Mouse (Mus musculus): ENCODE results near the gene Ttc7. TPM values are rescaled to one million over a fixed set of nuclear protein-coding genes. Genes with fewer than 3 reads are reported as not detected.
A peak's percentile ranks its signal among the peaks of the same experiment; 100 is the strongest.

The Ttc7 gene
- polyA plus RNA-seq, 1 experiment from 2014 or later = 4.1 TPM

- peaks cover 61% of the 10 kb centered on the region for H3K4me1 ChIP-seq
- H3K27ac ChIP-seq = no peak overlapping the region
- WGBS = 55% methylated on average over 9 of the region's 9 CpGs
These were observed 66.9 kb downstream of the Ttc7 start for GRCm38 (mm10) chr17:87349575-87349974.

DNA sequence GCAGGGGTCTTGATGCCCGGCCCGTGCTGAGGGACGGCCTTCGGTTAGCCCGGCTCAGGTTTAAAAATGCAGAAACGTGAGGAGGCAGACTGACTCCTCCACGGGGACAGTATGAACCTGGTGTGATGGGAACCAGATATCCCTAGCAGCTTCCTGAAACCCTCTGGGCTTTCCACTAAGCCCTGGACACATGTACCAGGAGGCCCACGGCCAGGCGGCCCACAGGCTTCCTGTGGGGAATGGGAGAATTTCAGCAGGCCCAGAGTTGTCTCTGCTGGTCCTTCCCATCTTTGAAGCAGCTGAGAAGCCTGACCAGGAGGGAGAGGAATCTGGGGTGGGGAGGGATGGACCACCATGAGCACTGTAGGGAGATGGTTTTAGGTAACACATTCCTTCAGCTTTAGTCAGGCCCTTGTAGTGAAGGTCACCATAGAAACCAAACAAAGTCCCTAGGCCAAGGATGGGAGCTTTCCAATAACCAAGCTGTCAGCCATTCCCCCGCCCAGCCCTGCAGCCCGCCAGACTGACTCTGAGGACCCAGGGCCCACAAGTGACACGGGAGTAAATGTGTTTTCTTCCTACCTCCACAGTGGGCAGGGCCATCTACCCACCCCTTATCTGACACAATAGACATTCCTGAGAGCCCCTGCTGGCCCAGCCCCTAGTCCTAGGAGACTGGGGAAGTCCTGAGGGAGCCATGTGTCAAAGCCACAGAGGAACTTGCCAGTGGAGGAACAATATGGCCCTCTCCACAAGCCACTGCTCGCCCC, 68.0 kb downstream of the Ttc7 start:
- no peak overlapping the region for H3K4me3 ChIP-seq
- peak; percentile 60 for ATAC-seq (ENCODE audit: low FRiP score, low read depth)
- WGBS = 30% methylated on average over 13 of the region's 13 CpGs
- no peaks in the 10 kb centered on the region for H3K9me3 ChIP-seq
- peak overlapping the region; percentile 79 for H3K27ac ChIP-seq
- peak overlapping the region; percentile 44 for H3K4me2 ChIP-seq (replicated peaks)
- no peak overlapping the region; the same call in 1 of the 2 replicates for H3K9ac ChIP-seq
- peaks cover 42% of the 10 kb centered on the region for H3K27me3 ChIP-seq
- H3K4me1 ChIP-seq = peaks cover 57% of the 10 kb centered on the region
- no peaks in the 10 kb centered on the region for H3K36me3 ChIP-seq

More at GRCm38 (mm10) chr17:87349575-87349974, 66.9 kb downstream of the Ttc7 start:
- no peak for ATAC-seq (ENCODE audit: low FRiP score, low read depth)
- H3K4me3 ChIP-seq = no peak overlapping the region
- H3K4me2 ChIP-seq (replicated peaks) = no peak overlapping the region
- H3K27me3 ChIP-seq = peaks cover 41% of the 10 kb centered on the region
- H3K9ac ChIP-seq = no peak overlapping the region
- no peaks in the 10 kb centered on the region for H3K9me3 ChIP-seq
- no peaks in the 10 kb centered on the region for H3K36me3 ChIP-seq

DNA sequence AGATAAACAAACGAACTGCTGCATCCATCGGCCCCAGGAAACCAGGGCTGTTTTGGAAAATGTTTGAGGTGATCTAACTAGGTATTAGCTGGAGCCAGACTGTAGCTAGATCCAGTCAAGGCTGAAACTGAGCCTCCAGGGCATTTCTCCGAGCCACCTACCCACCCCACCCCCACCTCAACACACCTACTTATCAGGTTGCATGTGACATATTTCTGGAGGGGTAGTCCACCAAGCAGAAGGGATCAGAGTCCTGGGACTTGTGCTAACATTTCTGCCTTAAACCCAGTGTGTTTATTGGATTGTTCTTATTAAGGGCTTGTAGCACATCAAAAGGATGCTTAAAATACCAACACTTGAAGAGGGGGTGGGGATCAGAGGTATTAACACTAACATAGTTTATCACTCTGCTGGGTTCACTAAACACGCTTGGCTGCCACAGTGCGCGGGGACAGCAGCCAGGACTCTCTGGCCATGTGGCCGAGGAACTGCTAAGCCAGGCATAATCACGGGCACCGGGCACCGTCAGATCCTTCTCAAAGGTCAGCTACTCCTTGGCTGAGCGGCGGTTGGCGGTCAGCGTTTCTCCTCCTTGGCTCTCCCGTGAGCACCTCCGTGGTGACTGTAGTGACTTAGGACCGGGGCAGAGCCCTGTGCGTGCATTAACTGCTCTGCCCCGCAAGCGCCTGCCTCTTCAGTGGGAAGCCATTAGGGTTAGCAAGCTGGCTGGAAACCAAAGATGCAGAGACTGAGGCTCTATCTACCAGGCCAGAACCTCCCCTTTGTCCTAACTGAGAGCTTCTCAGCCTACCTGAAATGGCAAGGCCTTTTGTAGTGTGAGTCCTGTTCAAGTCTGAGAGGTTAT, 68.8 kb downstream of the Ttc7 start:
- Histone ChIP-seq H3K9ac (no peak overlapping the region; the same call in 1 of the 2 replicates), H3K9me3 (no peaks in the 10 kb centered on the region), H3K36me3 (no peaks in the 10 kb centered on the region), H3K4me2 (replicated peaks) (peak overlapping the region; percentile 44), H3K4me3 (no peak overlapping the region), H3K27ac (peak overlapping the region; percentile 79), H3K27me3 (peaks cover 36% of the 10 kb centered on the region), H3K4me1 (peaks cover 65% of the 10 kb centered on the region)
- ATAC-seq (ENCODE audit: low FRiP score, low read depth) = peak; percentile 29; the same call in 1 of the 2 replicates
- 4% methylated on average over 20 of the region's 20 CpGs for WGBS

- H3K27me3 ChIP-seq = peaks cover 37% of the 10 kb centered on the region
- peak overlapping the region; percentile 44 for H3K4me2 ChIP-seq (replicated peaks)
- H3K36me3 ChIP-seq = no peaks in the 10 kb centered on the region
- H3K9me3 ChIP-seq = no peaks in the 10 kb centered on the region
- H3K4me1 ChIP-seq = peaks cover 67% of the 10 kb centered on the region
- peak overlapping the region; percentile 31 for H3K9ac ChIP-seq
- peak; percentile 43; the same call in 1 of the 2 replicates for ATAC-seq (ENCODE audit: low FRiP score, low read depth)
- no peak overlapping the region for H3K4me3 ChIP-seq
- peak overlapping the region; percentile 79 for H3K27ac ChIP-seq
- WGBS = 7% methylated on average over 16 of the region's 16 CpGs
These were observed 69.6 kb downstream of the Ttc7 start for GRCm38 (mm10) chr17:87352106-87352897.

DNA sequence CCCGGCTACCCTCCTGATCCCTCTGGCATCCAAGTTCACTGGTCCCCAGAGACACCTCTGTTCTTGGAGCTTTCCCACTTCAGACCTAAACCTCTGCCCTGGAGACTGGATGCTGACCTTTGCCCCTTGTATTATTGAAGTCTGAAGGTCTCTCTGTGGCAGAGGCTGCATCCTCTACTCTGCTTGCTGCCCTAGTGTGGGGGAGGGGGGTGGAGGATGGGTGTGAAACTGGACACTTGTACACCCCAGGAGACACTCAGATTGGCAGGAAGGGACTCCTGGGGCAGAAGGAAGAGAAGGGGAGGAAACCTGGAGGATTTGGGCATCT, 70.2 kb downstream of the Ttc7 start:
- Histone ChIP-seq H3K4me1 (peaks cover 73% of the 10 kb centered on the region), H3K9ac (peak overlapping the region; percentile 31), H3K4me2 (replicated peaks) (peak overlapping the region; percentile 44), H3K4me3 (no peak overlapping the region), H3K36me3 (no peaks in the 10 kb centered on the region), H3K27ac (no peak overlapping the region), H3K9me3 (no peaks in the 10 kb centered on the region), H3K27me3 (peaks cover 37% of the 10 kb centered on the region)
- no peak for ATAC-seq (ENCODE audit: low FRiP score, low read depth)
- 14% methylated on average over 1 of the region's 1 CpGs for WGBS

DNA sequence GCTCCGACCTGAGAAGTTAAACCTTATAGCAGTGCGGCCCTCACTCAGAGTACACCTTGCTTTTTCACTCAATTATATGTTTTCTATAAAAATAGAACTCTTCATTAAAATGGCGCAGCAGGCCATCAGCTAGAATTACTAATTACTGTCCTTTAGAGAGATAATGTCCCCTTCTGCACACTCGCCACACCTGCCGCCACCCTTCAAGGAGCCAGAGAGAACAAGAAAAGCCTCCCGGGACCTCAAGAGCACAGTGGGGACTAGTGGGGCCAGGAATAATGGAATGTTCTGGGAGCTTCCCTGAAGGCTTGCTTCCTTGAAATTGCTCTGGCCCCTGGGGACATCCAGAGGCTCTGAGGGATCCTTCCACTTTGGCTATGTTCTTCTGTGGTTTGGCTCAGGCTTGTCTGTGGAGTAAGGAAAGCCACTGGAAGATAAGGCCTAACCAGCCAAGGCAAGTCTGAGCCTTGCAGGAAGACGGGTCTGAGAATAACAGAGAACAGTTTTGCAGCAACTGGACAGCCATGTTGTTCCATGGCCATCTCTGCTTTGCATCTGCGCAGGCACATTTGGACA, 71.1 kb downstream of the Ttc7 start:
- Histone ChIP-seq H3K36me3 (no peaks in the 10 kb centered on the region), H3K9ac (no peak overlapping the region), H3K4me2 (replicated peaks) (no peak overlapping the region), H3K9me3 (no peaks in the 10 kb centered on the region), H3K27me3 (peaks cover 38% of the 10 kb centered on the region), H3K4me3 (no peak overlapping the region), H3K27ac (no peak overlapping the region), H3K4me1 (peaks cover 69% of the 10 kb centered on the region)
- 82% methylated on average over 8 of the region's 8 CpGs for WGBS
- no peak for ATAC-seq (ENCODE audit: low FRiP score, low read depth)

DNA sequence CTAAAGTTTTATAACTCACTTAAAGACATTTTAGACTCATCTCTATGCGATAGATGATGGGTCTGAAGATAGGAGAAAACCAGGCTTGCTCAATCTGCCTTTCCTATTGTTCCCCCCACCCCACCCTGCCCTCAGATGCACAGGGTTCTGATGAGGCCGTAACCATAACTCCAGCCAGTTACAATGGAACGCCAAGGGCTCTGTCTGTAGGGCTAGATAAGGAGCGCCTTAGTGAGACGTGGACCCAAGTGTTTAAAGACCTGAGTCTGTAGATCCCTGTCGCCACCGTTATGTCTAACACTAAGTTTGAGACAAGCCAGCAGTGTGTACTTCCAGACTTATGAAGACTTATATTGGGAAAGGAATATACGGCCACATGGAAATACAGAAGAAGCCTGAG, 72.8 kb downstream of the Ttc7 start:
- WGBS = 74% methylated on average over 8 of the region's 8 CpGs
- Histone ChIP-seq H3K4me1 (peaks cover 67% of the 10 kb centered on the region), H3K36me3 (no peaks in the 10 kb centered on the region), H3K9ac (no peak overlapping the region), H3K27ac (no peak overlapping the region), H3K27me3 (peaks cover 27% of the 10 kb centered on the region), H3K4me2 (replicated peaks) (no peak overlapping the region), H3K4me3 (no peak overlapping the region), H3K9me3 (no peaks in the 10 kb centered on the region)
- no peak for ATAC-seq (ENCODE audit: low FRiP score, low read depth)

- Histone ChIP-seq H3K27ac (no peak overlapping the region), H3K4me2 (replicated peaks) (no peak overlapping the region), H3K9me3 (no peaks in the 10 kb centered on the region), H3K4me1 (peaks cover 67% of the 10 kb centered on the region), H3K9ac (no peak overlapping the region), H3K4me3 (no peak overlapping the region), H3K27me3 (peaks cover 28% of the 10 kb centered on the region), H3K36me3 (no peaks in the 10 kb centered on the region)
- WGBS = 67% methylated on average over 5 of the region's 5 CpGs
- ATAC-seq (ENCODE audit: low FRiP score, low read depth) = no peak
These were observed 73.6 kb downstream of the Ttc7 start for GRCm38 (mm10) chr17:87356261-87356660.

- Histone ChIP-seq H3K27ac (no peak overlapping the region), H3K4me1 (peaks cover 59% of the 10 kb centered on the region), H3K9me3 (no peaks in the 10 kb centered on the region), H3K36me3 (no peaks in the 10 kb centered on the region), H3K4me3 (no peak overlapping the region), H3K4me2 (replicated peaks) (no peak overlapping the region), H3K27me3 (peaks cover 29% of the 10 kb centered on the region), H3K9ac (no peak overlapping the region)
- 73% methylated on average over 9 of the region's 9 CpGs for WGBS
- ATAC-seq (ENCODE audit: low FRiP score, low read depth) = no peak
These were observed 74.8 kb downstream of the Ttc7 start for GRCm38 (mm10) chr17:87357506-87357905.

GRCm38 (mm10) chr17:87361132-87361531, 78.4 kb downstream of the Ttc7 start:
- no peak for ATAC-seq (ENCODE audit: low FRiP score, low read depth)
- no peak overlapping the region for H3K27ac ChIP-seq
- H3K9ac ChIP-seq = no peak overlapping the region
- WGBS = 42% methylated on average over 3 of the region's 3 CpGs
- H3K9me3 ChIP-seq = no peaks in the 10 kb centered on the region
- H3K36me3 ChIP-seq = no peaks in the 10 kb centered on the region
- no peak overlapping the region for H3K4me3 ChIP-seq
- no peak overlapping the region for H3K4me2 ChIP-seq (replicated peaks)
- H3K4me1 ChIP-seq = peaks cover 42% of the 10 kb centered on the region
- peaks cover 15% of the 10 kb centered on the region; the same call in 1 of the 2 replicates for H3K27me3 ChIP-seq

DNA sequence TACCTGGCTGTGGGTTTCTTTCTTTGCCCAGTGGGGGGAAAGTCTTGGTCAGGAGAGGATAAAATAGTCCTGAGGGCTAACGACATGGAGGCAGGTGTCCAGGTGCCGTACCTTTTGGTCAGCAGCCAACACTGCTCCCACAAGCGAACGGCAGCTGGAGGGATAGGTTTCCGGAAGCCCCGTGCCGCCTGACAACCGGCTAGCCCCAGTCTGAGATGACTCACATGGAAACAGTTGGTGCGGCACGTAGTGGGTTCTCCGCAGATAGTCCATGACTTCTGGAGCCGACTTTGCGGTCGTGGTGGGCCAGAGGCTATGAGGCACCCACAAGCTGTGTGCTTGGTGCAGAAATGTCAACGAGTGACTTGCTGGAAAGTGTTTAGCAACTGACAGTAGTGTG, 81.4 kb downstream of the Ttc7 start:
- 81% methylated on average over 15 of the region's 15 CpGs for WGBS

More for the DNA sequence above, 81.4 kb downstream of the Ttc7 start:
- ATAC-seq (ENCODE audit: low FRiP score, low read depth) = no peak
- Histone ChIP-seq H3K4me3 (no peak overlapping the region), H3K4me1 (peaks cover 54% of the 10 kb centered on the region), H3K9ac (no peak overlapping the region), H3K4me2 (replicated peaks) (no peak overlapping the region), H3K36me3 (no peaks in the 10 kb centered on the region), H3K27ac (no peak overlapping the region), H3K9me3 (no peaks in the 10 kb centered on the region), H3K27me3 (peaks cover 9% of the 10 kb centered on the region; the same call in 1 of the 2 replicates)
